ENCODE assay signal across 7 mouse cellular contexts in the genomic region with DNA sequence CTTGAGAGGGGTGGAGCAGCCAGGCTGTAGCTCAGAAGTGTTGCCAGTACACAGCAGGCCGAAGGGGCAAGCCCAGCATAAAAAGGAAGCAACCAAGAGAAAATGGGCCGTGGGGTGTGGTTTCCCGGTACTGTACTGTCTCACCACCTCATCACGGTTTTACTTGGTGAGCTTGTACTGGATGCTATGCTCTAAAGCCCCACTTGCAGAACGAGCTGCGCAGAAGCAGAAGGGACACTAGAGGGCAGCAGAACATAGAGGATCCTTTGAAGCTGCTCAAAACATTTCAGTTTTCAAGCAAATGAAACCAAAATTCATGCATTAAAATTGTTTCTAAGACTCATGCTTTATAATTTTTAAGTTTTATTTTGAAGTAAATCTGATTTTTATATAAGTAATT. TPM values are rescaled to one million over a fixed set of nuclear protein-coding genes. Genes with fewer than 3 reads are reported as not detected.
A peak's percentile ranks its signal among the peaks of the same experiment; 100 is the strongest.
DNase-seq lines count a peak whose midpoint lies in the region; ATAC-seq and TF ChIP-seq lines count a peak whose summit lies in the region.

No protein-coding gene starts in this region.

- H3K4me1 ChIP-seq in E14TG2a.4 (replicated peaks; ENCODE audit: low read depth, low read length), result peaks cover 22% of the 10 kb centered on the region
- no peaks in the 10 kb centered on the region for H3K4me1 ChIP-seq in lung, postnatal 0 days (ENCODE audit: insufficient read depth, low read depth, low read length)

- ATAC-seq in lung, postnatal 0 days, result no peak

- no peak overlapping the region for H3K4me2 ChIP-seq in lung, postnatal 0 days (replicated peaks; ENCODE audit: low read depth, low read length)

- 3% methylated on average over 6 of the region's 6 CpGs for WGBS in large intestine, adult 2 months
- whole genome bisulfite sequencing in lung, postnatal 0 days, result 3% methylated on average over 6 of the region's 6 CpGs

- TF ChIP-seq EP300 in lung, postnatal 0 days (IDR thresholded peaks at IDR 0.05), result no peak

- DNase-seq in T-cell, adult 2 months (ENCODE audit: low spot score), result peak; percentile 65
- peak; percentile 79 for DNase-seq in cerebellum, postnatal 14 days
- peak; percentile 60 to 77 for DNase-seq in frontal cortex, postnatal 36 days (ENCODE audit: low spot score in 2 of 2)
- peak; percentile 31 for DNase-seq in large intestine, adult 2 months (ENCODE audit: low read depth, low spot score)
- DNase-seq in lung, postnatal 0 days (ENCODE audit: low spot score), result peak; percentile 83
- DNase-seq in right cerebral cortex, adult 18-20 months, result peak; percentile 64

- H3K36me3 ChIP-seq in E14TG2a.4 (ENCODE audit: insufficient read depth, low read length), result no peaks in the 10 kb centered on the region
- H3K36me3 ChIP-seq in lung, postnatal 0 days (ENCODE audit: insufficient read depth, low read length), result no peaks in the 10 kb centered on the region

- H3K27ac ChIP-seq in lung, postnatal 0 days (ENCODE audit: low read length), result no peak overlapping the region

- H3K9ac ChIP-seq in lung, postnatal 0 days (replicated peaks; ENCODE audit: low read depth), result no peak overlapping the region

- peak; percentile 85 for TF ChIP-seq CTCF in E14TG2a.4 (conservative IDR thresholded peaks at IDR 0.05; ENCODE audit: low read length)
- peak; percentile 92 for TF ChIP-seq CTCF in lung, postnatal 0 days (IDR thresholded peaks at IDR 0.05)

- H3K27me3 ChIP-seq in E14TG2a.4 (ENCODE audit: insufficient read depth, low read length), result no peaks in the 10 kb centered on the region
- no peaks in the 10 kb centered on the region for H3K27me3 ChIP-seq in lung, postnatal 0 days (replicated peaks; ENCODE audit: insufficient read depth, low read length)

- H3K4me3 ChIP-seq in E14TG2a.4 (replicated peaks; ENCODE audit: low read length), result no peak overlapping the region
- no peak overlapping the region for H3K4me3 ChIP-seq in lung, postnatal 0 days (ENCODE audit: low read depth, low read length)

- 0 out of 2 replicates have a peak, but pooled peaks cover 3% of the 10 kb centered on the region for H3K9me3 ChIP-seq in E14TG2a.4 (ENCODE audit: low read length)
- H3K9me3 ChIP-seq in lung, postnatal 0 days (ENCODE audit: low read length), result no peaks in the 10 kb centered on the region

RNA-seq across cellular contexts. Expression of a gene that starts 31.6 kb away (rescaled TPM):
- polyA plus RNA-seq in large intestine, adult 2 months (2012; rRNA removed), result 6.9 and 7.5 TPM in 2 replicates
- polyA plus RNA-seq in lung, postnatal 0 days (2015; fragmentation: Nextera tagmentation; extraction: Ambion mirVana), result 14.8 and 16.1 TPM in 2 replicates

Comparison
In these comparisons a context has a peak if more than half of its experiments do, and no peak if none do; other contexts are left out.
1. DNase-seq: peak in every context shown above with its lines; median percentile 83 in lung, postnatal 0 days; 79 in cerebellum, postnatal 14 days; 68 in frontal cortex, postnatal 36 days; 65 in T-cell, adult 2 months; 64 in right cerebral cortex, adult 18-20 months; 31 in large intestine, adult 2 months.